Mouse (Mus musculus) heart, postnatal 25 days (tissue): ENCODE data around the gene Fam129b. TPM values are rescaled to one million over a fixed set of nuclear protein-coding genes. Genes with fewer than 3 reads are reported as not detected.

ENCODE experiments used
- DNase-seq: peaks from one replicate; pipeline ENCODE4 v3.0.0; 2022; ENCODE audit warnings: low spot score
- intact Hi-C: fragments of 180-260 bp; cut with DNase I; formaldehyde crosslinking; loops from one replicate; pipeline ENCODE4 v1.15.1; 2025
- total RNA-seq, 2 experiments: library from RNA; stranded (reverse); gene quantifications; 2 replicates each; pipeline ENCODE4 v1.2.3; 2021

Fam129b gene
- total RNA-seq, 2 experiments from 2014 or later, result 23.8 to 31.9 TPM

DNA sequence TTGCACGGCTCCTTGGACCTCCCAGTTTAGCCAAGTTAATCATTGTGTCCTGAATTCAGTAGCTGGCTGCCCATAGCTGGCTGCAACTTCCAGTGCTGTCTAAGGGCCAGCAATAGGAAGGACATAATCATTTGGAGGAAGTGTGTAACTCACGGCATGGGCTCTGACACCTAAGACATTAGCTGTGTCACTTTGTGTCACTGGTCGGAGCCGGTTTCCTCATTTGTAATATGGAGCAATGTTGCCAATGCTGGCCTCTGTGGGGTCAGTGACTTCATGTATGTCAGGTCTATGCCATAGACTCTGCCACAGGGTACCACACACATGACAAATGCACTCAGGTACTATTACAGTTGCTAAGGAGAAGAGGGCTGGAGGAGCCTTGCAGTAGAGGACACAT, 84.4 kb downstream of the Fam129b start:
- DNase-seq, result no peak
- intact Hi-C loops, result no loop called here

DNA sequence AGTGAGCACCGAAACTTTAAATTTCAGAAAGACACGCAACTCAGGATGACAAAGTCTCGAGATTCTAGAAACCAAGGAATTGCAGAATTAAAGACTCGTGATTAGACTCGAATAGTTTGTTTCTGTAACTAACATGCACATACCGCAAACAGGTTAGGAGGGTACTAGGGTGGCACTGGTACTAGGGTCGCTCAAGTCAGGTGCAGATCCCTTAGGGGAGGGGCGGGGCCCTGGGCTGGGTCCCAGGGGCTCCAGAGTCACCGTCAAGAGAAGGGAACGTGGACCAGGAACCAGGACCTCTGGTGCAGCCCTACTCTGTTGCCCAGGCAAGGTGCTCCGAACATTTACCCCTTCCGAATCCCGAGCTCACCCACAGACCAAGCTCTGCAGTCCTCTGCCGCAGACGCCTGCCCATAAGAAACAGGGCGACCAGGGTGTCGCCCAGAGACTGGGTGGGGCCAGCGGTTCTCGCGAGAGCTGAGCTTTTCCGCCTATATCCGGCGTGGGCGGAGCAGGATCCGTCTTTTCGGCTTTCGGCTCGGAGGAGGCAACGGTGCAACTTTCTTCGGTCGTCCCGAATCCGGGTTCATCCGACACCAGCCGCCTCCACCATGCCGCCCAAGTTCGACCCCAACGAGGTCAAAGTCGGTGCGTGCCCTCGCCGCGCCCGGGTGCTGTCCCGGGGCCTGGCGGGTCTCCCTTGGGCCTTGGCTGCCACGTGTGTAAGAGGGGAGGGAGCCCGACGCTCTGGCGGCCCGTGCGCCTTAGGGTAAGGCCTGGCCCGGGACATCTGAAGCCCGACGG, 85.5 kb downstream of the Fam129b start, which contains the start of the genes Rpl12 and Lrsam1:
Gene Rpl12, plus strand, starts transcription at position 368 of the 804 bp plus-strand sequence.
Gene Lrsam1, minus strand, starts transcription at position 423 of the 804 bp plus-strand sequence.
- DNase-seq, result peak; percentile 90
- intact Hi-C loops, result no loop called here

DNA sequence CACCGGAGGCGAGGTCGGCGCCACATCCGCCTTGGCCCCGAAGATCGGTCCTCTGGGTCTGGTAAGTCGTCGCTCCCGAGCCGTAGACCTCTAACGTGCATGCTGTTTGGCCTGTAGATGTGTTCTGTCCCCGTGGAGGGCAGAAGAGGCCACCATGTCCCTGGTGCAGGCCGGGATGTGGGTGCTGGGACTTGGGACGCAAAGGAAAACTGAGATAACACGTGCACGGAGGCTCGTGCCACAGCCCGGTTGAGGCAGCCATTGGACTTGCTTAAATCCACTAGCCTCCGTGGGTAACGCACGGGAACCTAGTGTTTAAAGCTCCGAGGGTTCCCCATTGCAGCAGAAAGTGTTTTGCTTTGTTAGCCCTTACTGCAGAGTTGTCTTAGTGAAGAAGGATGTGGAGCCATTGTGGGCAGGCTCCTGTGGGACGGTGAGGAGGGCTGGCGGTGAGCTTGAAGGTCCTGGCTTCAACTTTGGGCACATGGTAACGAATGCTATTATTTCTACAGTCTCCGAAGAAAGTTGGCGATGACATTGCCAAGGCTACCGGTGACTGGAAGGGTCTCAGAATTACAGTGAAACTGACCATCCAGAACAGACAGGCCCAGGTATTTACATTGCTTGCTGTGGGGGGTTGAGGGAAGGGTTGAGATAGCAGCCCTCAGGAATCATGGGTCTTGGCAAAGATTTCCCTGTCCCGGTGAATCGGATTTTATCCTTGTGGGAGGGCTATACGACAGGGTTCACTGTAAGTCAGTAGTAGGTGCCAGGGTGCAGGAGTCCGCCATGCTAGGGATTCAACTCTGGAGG, 86.4 kb downstream of the Fam129b start:
- intact Hi-C loops, result no loop called here
- no peak for DNase-seq

DNA sequence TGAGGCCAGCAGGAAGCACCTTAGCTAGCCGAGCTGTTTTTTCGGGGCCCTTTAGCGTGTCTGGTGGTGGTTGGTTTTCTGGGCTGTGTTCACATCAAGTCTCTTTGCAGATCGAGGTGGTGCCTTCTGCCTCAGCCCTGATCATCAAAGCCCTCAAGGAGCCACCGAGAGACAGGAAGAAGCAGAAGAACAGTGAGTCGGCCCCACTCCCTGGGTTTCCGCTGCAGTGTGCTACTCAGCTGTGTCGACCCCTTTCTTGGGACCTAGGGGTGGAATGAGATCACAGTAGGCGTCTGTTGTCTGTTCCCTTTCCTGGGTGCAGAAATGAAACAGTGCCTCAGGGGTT, 86.9 kb downstream of the Fam129b start:
- DNase-seq, result no peak
- intact Hi-C loops, result no loop called here

DNA sequence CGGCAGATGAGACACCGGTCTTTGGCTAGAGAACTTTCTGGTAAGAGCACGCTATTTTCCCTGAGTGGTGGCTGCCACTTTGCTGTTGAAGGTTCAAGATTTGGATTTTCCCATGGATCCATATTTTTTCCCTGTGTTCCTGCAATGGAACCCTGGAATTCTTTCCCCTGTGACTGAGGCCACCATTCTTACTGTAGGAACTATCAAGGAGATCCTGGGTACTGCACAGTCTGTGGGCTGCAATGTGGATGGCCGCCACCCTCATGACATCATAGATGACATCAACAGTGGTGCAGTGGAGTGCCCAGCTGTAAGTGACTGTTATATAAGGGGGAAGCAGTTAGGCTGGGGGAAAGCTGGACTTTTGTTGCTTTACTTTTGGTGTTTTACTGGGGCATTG, 87.6 kb downstream of the Fam129b start:
- DNase-seq, result no peak
- intact Hi-C loops, result no loop called here

DNA sequence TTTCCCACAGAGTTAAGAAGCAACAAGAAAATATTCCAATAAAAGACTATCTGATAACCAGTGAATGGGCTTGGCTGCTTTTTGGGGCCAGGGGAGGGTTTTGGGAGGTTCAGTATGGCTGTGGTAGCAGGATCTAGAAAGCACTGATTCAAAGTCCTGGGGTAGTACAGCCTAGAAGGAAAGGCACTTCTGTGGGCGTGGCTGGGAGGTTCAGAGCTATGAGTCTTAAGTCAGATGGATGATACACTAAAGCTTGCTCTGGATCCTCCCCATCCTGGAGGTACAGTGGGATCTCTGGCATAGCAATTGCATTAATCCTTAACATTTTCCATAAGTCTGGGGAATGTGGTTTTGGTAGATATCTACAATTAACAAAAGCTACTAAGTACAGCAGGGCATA, 88.1 kb downstream of the Fam129b start:
- no peak for DNase-seq
- intact Hi-C loops, result no loop called here

DNA sequence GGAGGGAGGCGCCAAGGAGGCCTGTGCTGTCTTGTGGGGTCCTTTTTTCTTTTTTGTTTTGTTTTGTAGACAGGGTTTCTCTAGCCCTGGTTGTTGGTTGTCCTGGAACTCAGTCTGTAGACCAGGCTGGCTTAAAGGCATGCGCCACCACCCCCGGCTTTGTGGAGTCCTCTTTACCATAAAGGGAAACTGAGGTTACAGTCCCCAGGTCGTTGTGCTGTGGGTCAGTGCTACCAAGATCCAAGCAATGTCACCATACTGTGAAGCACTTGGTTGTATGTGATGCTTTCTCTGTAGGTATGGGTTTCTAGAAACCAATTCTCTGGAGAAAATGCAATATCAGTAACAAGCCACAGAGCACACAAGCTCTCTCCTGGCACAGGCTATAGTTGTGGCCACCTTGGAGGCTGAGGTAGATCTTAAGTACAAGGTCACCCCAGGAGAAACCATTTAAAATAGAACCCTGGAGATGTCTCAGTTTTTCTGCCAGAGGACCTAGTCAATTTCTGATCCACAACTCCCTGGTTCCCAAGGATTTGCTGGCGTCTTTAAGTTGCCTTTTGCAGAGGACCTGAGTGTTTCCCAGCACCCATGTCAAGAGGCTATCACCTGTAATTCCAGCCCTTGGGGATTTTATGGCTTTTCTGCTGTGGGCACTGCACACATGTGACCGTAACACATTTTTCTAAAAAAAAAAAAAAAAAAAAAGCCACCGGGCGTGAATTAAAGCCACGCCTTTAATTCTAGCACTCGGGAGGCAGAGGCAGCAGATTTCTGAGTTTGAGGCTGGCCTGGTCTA, 88.9 kb downstream of the Fam129b start:
- intact Hi-C loops, result no loop called here
- DNase-seq, result no peak

DNA sequence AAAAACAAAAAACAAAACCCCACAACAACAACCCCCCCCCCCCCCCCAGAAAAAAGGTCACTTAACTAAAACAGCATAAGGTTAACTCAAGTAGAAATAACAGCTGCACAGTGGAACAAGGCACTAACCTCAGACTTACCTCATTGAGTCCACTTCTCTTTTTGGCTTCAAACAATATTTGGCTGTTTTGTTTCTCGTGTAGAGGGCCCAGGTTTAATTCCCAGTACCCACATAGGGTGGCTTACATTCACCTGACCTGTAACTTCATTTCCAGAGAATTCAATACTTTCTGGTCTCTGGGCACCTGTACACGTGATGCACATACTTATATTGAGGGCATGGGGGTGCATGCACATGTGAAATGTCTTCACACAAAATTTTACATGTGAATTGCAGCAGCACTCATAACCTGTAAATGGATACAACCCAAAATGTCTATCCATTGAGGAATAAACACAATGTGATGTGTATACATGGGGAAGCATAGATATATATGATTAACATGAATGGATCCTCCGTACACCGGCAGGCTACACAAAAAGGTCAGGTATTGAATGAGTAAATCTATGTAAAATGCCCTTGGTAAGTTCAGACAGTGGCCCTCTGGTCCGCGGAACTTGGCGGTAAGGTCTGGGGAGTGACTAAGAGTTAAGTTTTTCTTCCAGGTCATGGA, 89.7 kb downstream of the Fam129b start:
- intact Hi-C loops, result no loop called here
- no peak for DNase-seq

DNA sequence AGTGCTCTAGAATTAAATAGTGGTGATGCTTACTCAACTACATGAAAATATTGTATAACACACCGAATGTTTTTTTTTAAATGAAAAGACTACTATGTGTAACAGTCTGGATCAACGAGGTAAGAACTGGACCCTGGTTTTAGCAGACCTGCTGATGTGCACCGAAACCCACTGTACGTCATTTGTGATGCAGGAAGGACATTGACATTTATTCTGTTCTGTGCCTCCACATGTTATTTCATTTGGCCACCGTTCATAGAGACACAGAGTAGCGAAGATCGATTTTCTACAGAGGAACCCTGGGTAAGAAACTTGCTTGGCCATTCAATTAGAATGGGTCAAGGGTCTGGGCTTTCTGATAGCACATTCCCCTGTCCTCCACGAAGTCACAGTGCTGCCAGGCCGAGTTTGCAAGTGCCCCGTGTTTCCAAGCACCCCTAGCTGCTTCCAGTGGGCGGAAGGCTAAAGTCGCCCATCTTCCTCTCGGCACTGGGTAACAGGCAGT, 90.3 kb downstream of the Fam129b start:
- no peak for DNase-seq
- intact Hi-C loops, result no loop called here

DNA sequence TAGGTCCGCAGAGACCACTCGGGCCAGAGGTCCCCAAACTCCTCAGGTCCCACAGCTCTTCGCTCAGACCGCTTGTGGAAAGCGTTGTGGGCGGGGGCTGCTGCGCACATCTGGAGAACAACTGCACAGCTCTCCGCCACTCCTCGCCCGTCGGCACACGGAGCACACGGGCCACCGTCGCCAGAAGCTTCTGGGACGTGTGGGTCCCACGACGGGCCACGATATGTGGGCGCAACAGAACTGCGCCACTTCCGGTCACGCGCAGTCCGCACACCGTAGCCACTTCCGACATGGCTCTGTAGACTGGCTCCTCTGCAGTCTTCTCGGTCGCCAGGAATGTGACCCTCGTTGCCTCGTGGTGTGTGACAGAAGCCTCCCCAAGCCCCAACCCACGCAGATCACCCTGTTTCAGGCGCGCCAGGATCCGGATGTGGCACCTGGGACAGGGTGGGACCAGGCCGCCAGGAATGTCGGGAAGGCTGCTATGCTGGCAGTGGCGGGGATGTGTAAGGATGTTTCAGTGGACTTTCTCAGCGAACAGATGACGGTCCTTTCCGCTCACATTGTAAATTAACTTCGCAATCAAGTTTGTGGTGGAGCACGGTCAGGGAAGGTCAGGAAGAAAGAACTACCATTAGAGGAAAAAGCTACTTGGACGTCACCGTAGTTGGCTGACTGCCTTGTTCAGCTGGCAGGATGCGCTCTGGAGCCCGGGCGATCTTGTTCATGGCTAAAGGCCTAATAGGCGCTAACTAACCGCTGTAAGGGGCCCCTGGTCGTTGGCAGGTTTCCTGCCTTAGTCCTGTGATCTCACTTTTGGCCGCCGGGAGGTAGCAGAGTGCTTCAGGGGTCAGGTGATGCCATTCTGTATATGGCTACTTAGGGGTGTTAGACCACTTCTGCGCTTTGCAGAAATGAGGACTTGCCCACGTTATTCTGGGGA, 91.0 kb downstream of the Fam129b start:
- intact Hi-C loops, result no loop called here
- DNase-seq, result peak; percentile 79

DNA sequence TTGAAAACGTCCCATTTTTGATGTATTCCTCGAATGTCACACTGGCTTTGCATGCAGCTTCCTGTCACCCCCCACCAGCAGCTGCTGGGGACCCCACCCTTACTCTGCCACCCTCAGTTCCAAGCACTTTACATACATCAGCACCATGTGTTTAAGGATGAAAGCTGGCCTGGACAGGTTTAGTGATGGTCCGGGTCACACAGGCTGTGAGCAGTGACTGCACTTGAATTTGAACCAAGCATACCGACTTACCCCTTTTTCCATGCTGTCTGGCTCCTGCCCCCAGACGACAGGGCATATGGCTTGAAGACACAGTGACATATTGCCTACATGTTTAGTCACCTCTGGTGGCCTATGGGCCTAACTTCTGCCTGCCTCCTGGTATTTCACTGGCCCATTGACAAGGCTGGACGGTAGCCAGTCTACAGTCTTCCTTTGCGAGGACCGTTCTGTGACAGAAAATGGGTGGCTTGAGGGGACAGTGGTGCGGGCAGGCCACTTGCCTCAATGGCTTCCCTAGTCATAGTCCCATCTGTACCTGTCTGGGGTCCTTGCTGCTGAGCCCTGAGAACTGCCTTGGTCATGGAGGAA, 92.2 kb downstream of the Fam129b start:
- no peak for DNase-seq
- intact Hi-C loops, result no loop called here

DNA sequence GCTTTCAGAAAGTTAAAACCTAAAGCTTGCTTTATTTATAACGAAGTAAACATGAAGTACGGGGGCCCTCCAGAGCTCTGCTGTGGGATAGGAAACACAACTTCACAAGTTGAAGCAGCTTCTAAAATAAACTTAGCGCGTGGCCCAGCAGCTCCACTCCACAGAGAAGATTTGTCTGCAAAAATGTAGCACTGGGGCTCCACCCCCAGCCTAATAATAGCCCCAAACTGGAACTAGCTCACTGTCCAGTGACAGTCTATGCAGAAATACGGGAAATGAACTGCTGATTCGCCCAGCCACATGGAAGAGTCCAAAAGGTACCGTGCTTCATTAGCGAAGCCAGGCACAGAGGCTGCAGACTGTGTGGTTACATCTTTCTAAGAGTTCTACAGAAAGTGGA, 93.4 kb downstream of the Fam129b start:
- intact Hi-C loops, result no loop called here
- DNase-seq, result no peak

DNA sequence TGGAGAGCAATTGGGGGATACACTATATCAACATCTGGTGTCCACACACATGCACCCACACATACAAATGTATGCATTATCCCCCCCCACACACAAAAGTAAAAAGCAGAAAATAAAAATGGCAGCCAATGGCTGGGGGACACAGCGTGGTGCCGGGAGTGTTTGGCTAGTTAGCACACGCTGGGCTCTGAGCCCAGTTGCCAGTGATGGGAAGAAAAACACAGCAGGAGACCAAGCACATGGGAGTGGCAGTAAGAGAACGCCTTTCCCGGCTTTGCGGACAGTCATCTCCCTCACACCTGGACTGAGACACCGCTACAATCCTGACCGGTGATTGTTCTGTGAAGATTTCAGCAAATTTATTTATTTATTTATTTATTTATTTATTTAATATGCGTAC, 95.3 kb downstream of the Fam129b start:
- intact Hi-C loops, result no loop called here
- no peak for DNase-seq

DNA sequence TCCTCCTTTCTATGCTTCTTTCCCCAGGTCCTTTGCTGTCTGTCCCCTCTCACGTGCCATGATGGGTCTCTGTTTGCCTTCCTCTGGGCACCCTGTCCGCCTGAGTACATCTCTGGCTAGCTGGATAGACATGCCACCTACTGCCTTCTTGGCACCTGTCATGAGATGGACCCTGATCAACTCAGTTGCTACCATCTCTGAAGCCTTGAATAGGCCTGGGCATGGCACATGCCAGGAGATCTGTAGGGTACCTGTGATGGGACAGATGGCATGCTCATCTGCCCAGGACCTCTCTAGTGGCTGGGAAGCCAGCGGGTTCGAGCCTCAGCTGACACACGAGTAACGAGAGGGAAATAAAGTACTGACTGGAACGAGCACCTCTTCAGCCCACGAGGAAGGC, 98.3 kb downstream of the Fam129b start:
- intact Hi-C loops, result no loop called here
- no peak for DNase-seq
